Mouse (Mus musculus) hindbrain, embryonic 12.5 days (tissue): ENCODE results near the gene Map4k4. TPM values are rescaled to one million over a fixed set of nuclear protein-coding genes. Genes with fewer than 3 reads are reported as not detected.

Experiments used
- ATAC-seq: fragments of 200-750 bp; cut with Nextera tagmentation; 2 replicates; pipeline ENCODE4 v1.8.0; 2017; ENCODE audit warnings: moderate TSS enrichment; ENCODE audit not compliant: low FRiP score
- H3K27ac ChIP-seq: fragments of 300-500 bp; sonication (generic); 2 replicates; pipeline ENCODE4 v1.5.1; 2016; ENCODE audit warnings: mild to moderate bottlenecking
- H3K27me3 ChIP-seq: fragments of 300-500 bp; sonication (generic); 2 replicates; pipeline ENCODE4 v1.6.1; 2016; ENCODE audit warnings: mild to moderate bottlenecking
- H3K36me3 ChIP-seq: fragments of 300-500 bp; sonication (generic); 2 replicates; pipeline ENCODE4 v1.6.1; 2016; ENCODE audit warnings: mild to moderate bottlenecking
- H3K4me1 ChIP-seq: fragments of 300-500 bp; sonication (generic); 2 replicates; pipeline ENCODE4 v1.6.1; 2016
- H3K4me2 ChIP-seq: fragments of 300-500 bp; sonication (generic); replicated peaks from 2 replicates; pipeline ENCODE4 v1.6.1; 2016; ENCODE audit warnings: mild to moderate bottlenecking
- H3K4me3 ChIP-seq: fragments of 300-500 bp; sonication (generic); 2 replicates; pipeline ENCODE4 v1.5.1; 2016; ENCODE audit warnings: mild to moderate bottlenecking
- H3K9ac ChIP-seq: fragments of 300-500 bp; sonication (generic); 2 replicates; pipeline ENCODE4 v1.6.1; 2016; ENCODE audit warnings: mild to moderate bottlenecking, moderate library complexity
- H3K9me3 ChIP-seq: fragments of 300-500 bp; sonication (generic); replicated peaks from 2 replicates; pipeline ENCODE4 v1.6.1; 2016; ENCODE audit warnings: mild to moderate bottlenecking
- WGBS: fragments of 180-500 bp; shearing (Covaris S2); methylation state at CpG from one replicate; pipeline ENCODE4 v1.1.7; 2016; 5-methylcytosine and 5-hydroxymethylcytosine counted together
- polyA plus RNA-seq: library from polyadenylated mRNA; unstranded; fragments of >200 nt; fragmentation: Nextera tagmentation; extraction: Ambion mirVana; gene quantifications from 2 replicates; pipeline ENCODE4 v1.2.1, GENCODE M21; 2016

Map4k4 gene
- polyA plus RNA-seq, 1 experiment from 2014 or later = 66.2 TPM

- 70% methylated on average over 10 of the region's 10 CpGs for WGBS
Observed at GRCm38 (mm10) chr1:39941237-39942179, 40.8 kb downstream of the Map4k4 start.

GRCm38 (mm10) chr1:39942935-39943334 lies 42.2 kb downstream of the Map4k4 start:
- Histone ChIP-seq H3K9ac (no peak overlapping the region), H3K27ac (peak overlapping the region; percentile 60), H3K9me3 (no peaks in the 10 kb centered on the region), H3K36me3 (no peaks in the 10 kb centered on the region), H3K4me1 (peaks cover 95% of the 10 kb centered on the region), H3K4me3 (no peak overlapping the region), H3K27me3 (no peaks in the 10 kb centered on the region), H3K4me2 (peak overlapping the region; percentile 30)
- no peak for ATAC-seq
- 33% methylated on average over 8 of the region's 8 CpGs for WGBS

More at GRCm38 (mm10) chr1:39941237-39942179, 40.8 kb downstream of the Map4k4 start:
- no peak overlapping the region for H3K9ac ChIP-seq
- H3K4me1 ChIP-seq = peaks cover 94% of the 10 kb centered on the region
- H3K36me3 ChIP-seq = no peaks in the 10 kb centered on the region
- H3K9me3 ChIP-seq = no peaks in the 10 kb centered on the region
- no peak overlapping the region for H3K4me3 ChIP-seq
- no peak for ATAC-seq
- H3K27me3 ChIP-seq = no peaks in the 10 kb centered on the region
- peak overlapping the region; percentile 5 for H3K27ac ChIP-seq
- 0 out of 2 replicates have a peak overlapping the region, but pooled peaks have one; percentile 30 for H3K4me2 ChIP-seq

- 34% methylated on average over 5 of the region's 5 CpGs for WGBS
- no peak overlapping the region for H3K4me2 ChIP-seq
- no peak overlapping the region for H3K4me3 ChIP-seq
- no peaks in the 10 kb centered on the region for H3K27me3 ChIP-seq
- H3K4me1 ChIP-seq = peaks cover 95% of the 10 kb centered on the region
- H3K9ac ChIP-seq = no peak overlapping the region
- H3K36me3 ChIP-seq = no peaks in the 10 kb centered on the region
- H3K9me3 ChIP-seq = no peaks in the 10 kb centered on the region
- peak overlapping the region; percentile 44; the same call in 1 of the 2 replicates for H3K27ac ChIP-seq
- ATAC-seq = no peak
Observed at GRCm38 (mm10) chr1:39944306-39944971, 43.7 kb downstream of the Map4k4 start.

GRCm38 (mm10) chr1:39944972-39945323 lies 44.2 kb downstream of the Map4k4 start:
- Histone ChIP-seq H3K27ac (peak overlapping the region; percentile 44; the same call in 1 of the 2 replicates), H3K9me3 (no peaks in the 10 kb centered on the region)
- WGBS = 45% methylated on average over 4 of the region's 4 CpGs

GRCm38 (mm10) chr1:39946391-39946790 lies 45.7 kb downstream of the Map4k4 start:
- H3K9me3 ChIP-seq = no peaks in the 10 kb centered on the region
- ATAC-seq = no peak
- no peak overlapping the region for H3K4me2 ChIP-seq
- H3K4me3 ChIP-seq = no peak overlapping the region
- no peak overlapping the region for H3K9ac ChIP-seq
- H3K36me3 ChIP-seq = no peaks in the 10 kb centered on the region
- peaks cover 93% of the 10 kb centered on the region for H3K4me1 ChIP-seq
- H3K27ac ChIP-seq = peak overlapping the region; percentile 57
- WGBS = 77% methylated on average over 4 of the region's 4 CpGs
- H3K27me3 ChIP-seq = no peaks in the 10 kb centered on the region

More at GRCm38 (mm10) chr1:39944972-39945323, 44.2 kb downstream of the Map4k4 start:
- Histone ChIP-seq H3K4me2 (no peak overlapping the region), H3K4me3 (no peak overlapping the region), H3K9ac (no peak overlapping the region), H3K4me1 (peaks cover 95% of the 10 kb centered on the region), H3K27me3 (no peaks in the 10 kb centered on the region), H3K36me3 (no peaks in the 10 kb centered on the region)
- ATAC-seq = no peak

DNA sequence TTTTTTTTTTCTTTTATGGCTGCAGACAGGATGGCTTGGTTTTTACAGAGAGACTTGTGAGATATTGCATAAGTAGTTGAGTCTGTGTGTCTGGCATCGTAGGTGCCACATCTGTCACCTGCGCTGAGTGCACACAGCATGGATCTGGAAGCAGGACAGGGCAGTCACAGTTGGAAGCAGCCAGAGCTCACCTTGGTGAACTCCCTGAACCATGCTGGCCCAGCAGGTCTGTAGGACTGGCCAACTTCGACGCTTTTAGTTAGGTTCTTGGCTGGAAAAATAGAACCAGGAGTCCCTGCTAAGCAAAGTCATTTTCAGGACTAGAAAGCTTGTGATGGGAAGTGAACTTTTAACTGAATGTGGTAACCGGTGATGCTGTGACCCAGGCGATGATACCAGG lies 46.5 kb downstream of the Map4k4 start:
- ATAC-seq = no peak
- Histone ChIP-seq H3K9me3 (no peaks in the 10 kb centered on the region), H3K36me3 (no peaks in the 10 kb centered on the region), H3K4me1 (peaks cover 92% of the 10 kb centered on the region), H3K27me3 (no peaks in the 10 kb centered on the region), H3K4me2 (no peak overlapping the region), H3K4me3 (no peak overlapping the region), H3K9ac (no peak overlapping the region), H3K27ac (peak overlapping the region; percentile 87)
- WGBS = 53% methylated on average over 6 of the region's 6 CpGs

- Histone ChIP-seq H3K9me3 (no peaks in the 10 kb centered on the region), H3K36me3 (no peaks in the 10 kb centered on the region), H3K4me3 (no peak overlapping the region), H3K27ac (peak overlapping the region; percentile 87), H3K4me2 (peak overlapping the region; percentile 21), H3K9ac (no peak overlapping the region), H3K27me3 (no peaks in the 10 kb centered on the region), H3K4me1 (peaks cover 91% of the 10 kb centered on the region)
- WGBS = 29% methylated on average over 6 of the region's 6 CpGs
- peak; percentile 83 for ATAC-seq
Observed at GRCm38 (mm10) chr1:39947701-39948359, 47.1 kb downstream of the Map4k4 start.

DNA sequence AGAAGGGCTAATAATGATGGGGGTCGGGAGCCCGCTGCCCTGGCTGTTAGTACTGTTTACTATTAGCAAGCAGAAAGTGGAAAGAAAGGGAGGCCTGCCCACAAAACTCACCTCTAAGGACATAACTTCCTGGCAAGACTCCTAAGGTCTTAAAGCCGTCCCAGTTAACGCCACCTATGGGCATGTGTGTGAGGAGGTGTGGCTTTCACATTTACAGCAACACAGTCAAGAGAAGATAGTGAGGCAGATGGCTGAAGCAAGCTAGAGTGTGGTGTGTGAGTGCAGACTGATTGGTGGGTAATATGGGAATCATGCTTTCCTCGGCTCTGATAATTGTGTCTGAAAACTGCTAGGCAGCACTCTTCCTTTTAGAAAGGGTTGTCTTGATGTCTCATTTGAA lies 48.5 kb downstream of the Map4k4 start:
- Histone ChIP-seq H3K27me3 (no peaks in the 10 kb centered on the region), H3K9me3 (no peaks in the 10 kb centered on the region), H3K4me3 (no peak overlapping the region), H3K36me3 (no peaks in the 10 kb centered on the region), H3K27ac (0 out of 2 replicates have a peak overlapping the region, but pooled peaks have one; percentile 87), H3K4me1 (peaks cover 91% of the 10 kb centered on the region), H3K9ac (no peak overlapping the region), H3K4me2 (no peak overlapping the region)
- no peak for ATAC-seq
- 63% methylated on average over 5 of the region's 5 CpGs for WGBS

- Histone ChIP-seq H3K27me3 (no peaks in the 10 kb centered on the region), H3K4me2 (no peak overlapping the region), H3K9ac (no peak overlapping the region), H3K9me3 (no peaks in the 10 kb centered on the region), H3K36me3 (no peaks in the 10 kb centered on the region), H3K27ac (0 out of 2 replicates have a peak overlapping the region, but pooled peaks have one; percentile 30), H3K4me3 (no peak overlapping the region), H3K4me1 (peaks cover 85% of the 10 kb centered on the region)
- 46% methylated on average over 10 of the region's 10 CpGs for WGBS
- ATAC-seq = no peak
Observed at GRCm38 (mm10) chr1:39949790-39950462, 49.2 kb downstream of the Map4k4 start.

DNA sequence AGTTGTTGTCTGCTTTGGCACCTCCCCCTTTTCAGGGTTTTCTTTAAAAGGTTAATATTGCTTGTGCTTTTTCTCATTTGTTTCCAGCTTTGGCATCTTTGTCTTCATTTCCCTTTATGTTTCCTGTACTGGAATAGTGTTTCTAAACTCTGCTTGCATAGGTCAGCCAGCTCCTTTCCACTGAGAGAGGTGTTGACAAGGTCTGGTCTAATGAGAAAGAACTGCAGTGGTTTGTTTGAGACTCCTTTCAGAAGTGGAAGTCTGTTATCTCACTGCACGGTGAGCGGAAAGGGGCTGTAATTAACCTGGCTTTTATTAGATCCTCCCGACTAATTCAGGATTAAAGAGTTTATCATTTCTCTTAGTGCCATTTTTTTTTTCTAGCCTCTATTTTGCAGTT lies 49.9 kb downstream of the Map4k4 start:
- Histone ChIP-seq H3K4me2 (no peak overlapping the region), H3K9me3 (no peaks in the 10 kb centered on the region), H3K36me3 (no peaks in the 10 kb centered on the region), H3K9ac (no peak overlapping the region), H3K27me3 (no peaks in the 10 kb centered on the region), H3K4me1 (peaks cover 83% of the 10 kb centered on the region), H3K4me3 (no peak overlapping the region), H3K27ac (0 out of 2 replicates have a peak overlapping the region, but pooled peaks have one; percentile 30)
- 75% methylated on average over 3 of the region's 3 CpGs for WGBS
- ATAC-seq = no peak

- Histone ChIP-seq H3K4me3 (no peak overlapping the region), H3K4me2 (no peak overlapping the region), H3K36me3 (no peaks in the 10 kb centered on the region), H3K27me3 (no peaks in the 10 kb centered on the region), H3K27ac (no peak overlapping the region), H3K9ac (no peak overlapping the region), H3K9me3 (no peaks in the 10 kb centered on the region), H3K4me1 (peaks cover 78% of the 10 kb centered on the region)
- 88% methylated on average over 3 of the region's 3 CpGs for WGBS
- no peak for ATAC-seq
Observed at GRCm38 (mm10) chr1:39954652-39955051, 53.9 kb downstream of the Map4k4 start.
